Mouse (Mus musculus): ENCODE results near the gene S100pbp. TPM values are rescaled to one million over a fixed set of nuclear protein-coding genes. Genes with fewer than 3 reads are reported as not detected.

Gene S100pbp
- 21.8 and 24.4 TPM in 2 replicates for polyA plus RNA-seq (2015; fragmentation: Nextera tagmentation; extraction: Ambion mirVana)

DNA sequence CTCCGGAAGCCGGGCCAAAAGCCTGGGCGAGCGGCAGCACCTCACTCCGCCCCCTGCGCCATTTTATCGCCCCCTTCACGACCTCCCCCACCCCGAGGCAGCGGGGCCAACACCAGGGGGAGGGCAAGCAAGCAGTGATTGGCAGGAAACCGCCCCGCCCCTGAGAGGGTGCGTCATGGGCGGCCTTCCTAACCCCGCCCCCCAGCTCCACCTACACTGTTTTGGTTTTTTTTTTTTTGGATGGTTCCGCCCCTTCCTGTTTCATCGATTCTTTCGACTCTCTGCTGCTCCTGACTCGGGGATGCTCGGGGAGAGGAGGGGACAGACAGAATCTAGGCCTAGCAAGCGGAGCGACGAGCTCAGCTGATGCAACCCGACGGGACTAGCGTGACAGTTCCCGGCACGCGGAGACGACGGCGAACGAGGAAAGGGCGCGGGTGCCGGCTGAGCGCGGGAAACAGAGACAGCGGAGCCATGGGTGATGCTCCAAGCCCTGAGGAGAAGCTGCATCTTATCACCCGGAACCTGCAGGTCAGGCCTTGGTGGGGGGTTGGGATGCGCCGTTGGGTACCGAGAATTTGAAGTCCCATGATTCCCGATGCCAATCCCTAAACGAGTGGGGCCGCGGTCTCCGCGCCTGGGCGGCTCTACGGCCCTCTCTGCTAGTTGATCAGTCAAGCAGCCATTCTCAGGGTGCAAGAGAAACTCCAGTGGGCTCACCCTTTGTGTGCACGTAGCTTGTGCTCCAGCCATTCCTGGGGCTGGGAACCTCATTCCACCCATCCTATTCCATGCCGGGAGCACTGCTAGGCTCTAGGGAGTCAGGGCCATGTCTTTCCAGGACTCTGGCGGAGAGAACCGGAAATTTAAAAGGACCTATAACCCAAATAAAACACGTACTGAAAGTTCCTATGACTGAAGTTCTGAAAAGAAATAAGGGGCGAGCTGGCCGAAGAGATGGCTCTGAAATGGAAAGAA, at the start of gene S100pbp, which contains the start of gene Yars:
TSS of gene S100pbp (minus strand) at position 186 of the 978 bp plus-strand sequence.
TSS of gene Yars (plus strand) at position 219 of the 978 bp plus-strand sequence.
- H3K36me3 ChIP-seq (replicated peaks), result no peaks in the 10 kb centered on the region
- under 1% methylated on average over 54 of the region's 58 CpGs for WGBS

DNA sequence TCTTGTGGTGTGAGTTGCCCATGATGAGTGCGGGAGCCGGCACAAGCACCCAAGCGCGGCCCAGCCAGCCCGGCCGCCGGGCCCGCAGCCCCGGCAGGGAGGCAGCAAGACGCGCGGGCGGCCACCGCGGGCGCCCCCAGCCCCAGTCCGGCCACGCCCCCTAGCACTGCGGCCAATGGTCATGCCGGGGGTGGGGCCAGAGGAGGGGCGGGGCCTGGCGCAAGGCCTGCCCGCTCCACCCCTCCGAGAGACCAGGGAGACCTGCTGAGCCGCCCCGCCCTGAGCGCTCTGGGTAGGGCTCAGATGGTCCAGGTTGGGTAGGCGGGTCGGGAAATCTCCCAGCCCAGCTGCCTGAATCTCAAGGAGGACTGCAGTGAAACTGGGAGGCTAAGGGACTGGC, 49.5 kb upstream of the S100pbp start:
- peak overlapping the region; percentile 72 for H3K4me3 ChIP-seq
- 0% methylated on average over 27 of the region's 29 CpGs for WGBS
- peaks cover 34% of the 10 kb centered on the region for H3K4me1 ChIP-seq
- no peaks in the 10 kb centered on the region for H3K27me3 ChIP-seq (replicated peaks)
- peak overlapping the region; percentile 65 for H3K27ac ChIP-seq
- H3K4me2 ChIP-seq, result peak overlapping the region; percentile 84
- H3K9ac ChIP-seq, result peak overlapping the region; percentile 65
- no peaks in the 10 kb centered on the region for H3K9me3 ChIP-seq
- no peaks in the 10 kb centered on the region for H3K36me3 ChIP-seq (replicated peaks)
- peak; percentile 83 for ATAC-seq (replicated peaks)

More for the DNA sequence above, at the start of gene S100pbp, which contains the start of gene Yars:
- peak within 1 kb of the TSS; percentile 89 for H3K9ac ChIP-seq
- H3K4me3 ChIP-seq, result peak within 1 kb of the TSS; percentile 92
- H3K4me1 ChIP-seq, result peaks cover 26% of the 10 kb centered on the region
- H3K27me3 ChIP-seq (replicated peaks), result no peaks in the 10 kb centered on the region
- peak within 1 kb of the TSS; percentile 90 for H3K27ac ChIP-seq
- peak within 1 kb of the TSS; percentile 76 for H3K4me2 ChIP-seq
- ATAC-seq (replicated peaks), result peak; percentile 90
- H3K9me3 ChIP-seq, result no peaks in the 10 kb centered on the region

DNA sequence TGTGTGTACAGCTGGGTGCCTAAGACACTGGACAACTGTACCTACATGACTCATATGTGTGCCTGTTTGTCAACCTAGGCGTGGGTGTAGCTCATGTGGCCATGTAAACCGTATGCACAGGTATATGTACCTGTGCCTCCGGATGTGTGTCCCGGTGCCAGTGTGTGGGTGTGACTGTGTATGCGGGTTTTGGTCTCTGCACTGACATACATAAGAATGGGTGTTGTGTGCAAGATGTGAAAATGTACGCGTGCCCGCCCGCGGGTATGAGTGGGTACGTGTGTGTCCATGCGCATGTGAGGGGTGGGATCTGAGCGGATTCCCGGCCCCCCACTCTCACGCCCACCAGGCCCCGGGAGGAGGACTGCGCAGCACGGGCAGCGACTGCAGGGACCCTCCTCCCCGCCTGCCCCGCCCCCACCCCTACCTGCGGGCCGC, 49.1 kb upstream of the S100pbp start:
- Histone ChIP-seq H3K4me1 (peaks cover 34% of the 10 kb centered on the region), H3K9ac (peak overlapping the region; percentile 65), H3K4me3 (peak overlapping the region; percentile 72), H3K9me3 (no peaks in the 10 kb centered on the region), H3K27ac (peak overlapping the region; percentile 65), H3K36me3 (replicated peaks) (no peaks in the 10 kb centered on the region), H3K4me2 (peak overlapping the region; percentile 84), H3K27me3 (replicated peaks) (no peaks in the 10 kb centered on the region)
- peak; percentile 72 for ATAC-seq (replicated peaks)
- 1% methylated on average over 23 of the region's 23 CpGs for WGBS

DNA sequence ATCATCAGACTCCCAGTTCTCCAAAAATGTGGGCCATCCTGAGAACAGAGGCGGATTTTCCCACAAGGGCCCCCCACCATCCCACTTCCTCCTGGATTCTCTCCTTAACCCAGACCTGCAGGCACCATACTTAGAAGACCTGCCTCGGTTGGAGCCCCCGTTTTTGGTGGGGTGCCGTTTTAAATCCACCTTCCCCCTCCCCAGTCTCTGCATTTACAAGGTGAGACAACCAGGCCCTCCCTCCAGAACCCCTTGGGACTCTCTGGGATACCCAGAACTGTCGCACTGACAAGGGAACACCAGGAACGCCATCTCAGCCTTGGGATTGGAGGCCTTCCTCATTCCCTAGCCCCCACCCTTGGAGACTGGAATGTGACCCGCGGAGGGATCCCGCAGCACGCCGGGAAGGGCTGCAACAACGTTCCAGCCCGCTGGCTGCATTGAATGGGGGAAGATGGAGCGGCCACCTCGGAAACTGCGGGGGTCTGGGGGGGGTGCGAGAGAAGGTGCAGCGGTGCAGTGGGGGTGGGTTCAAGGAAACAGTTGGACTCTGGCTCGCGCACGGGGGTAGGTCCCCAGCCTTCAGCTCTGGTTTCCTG, 48.4 kb upstream of the S100pbp start:
- 6% methylated on average over 21 of the region's 21 CpGs for WGBS
- H3K9ac ChIP-seq, result peak overlapping the region; percentile 65
- ATAC-seq (replicated peaks), result no peak

DNA sequence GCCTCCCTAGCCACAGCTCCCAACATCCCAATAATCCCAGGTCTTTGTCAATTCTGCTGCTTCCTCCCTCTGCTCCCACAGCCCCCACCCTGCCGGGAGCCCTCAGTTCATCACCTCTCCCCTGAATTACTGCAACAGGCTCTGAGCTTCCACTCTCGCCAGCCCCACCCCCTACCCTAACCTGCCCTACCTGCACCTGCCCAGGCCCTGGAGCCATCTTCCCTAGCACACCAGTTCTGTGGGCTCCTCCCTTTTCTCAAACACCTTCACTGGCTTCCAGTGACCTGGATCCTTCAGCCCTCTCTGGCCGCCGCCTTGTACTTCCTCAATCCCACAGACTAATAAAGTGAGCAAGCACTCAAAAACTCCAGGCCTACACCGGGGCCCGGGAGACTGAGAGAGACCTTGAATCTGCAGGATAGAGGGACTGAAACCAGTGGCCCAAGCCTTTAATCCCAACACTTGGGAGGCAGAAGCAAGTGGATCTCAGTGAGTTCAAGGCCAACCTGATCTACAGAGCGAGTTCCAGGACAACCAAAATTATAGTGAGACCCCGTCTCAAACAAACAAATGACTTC, 46.8 kb upstream of the S100pbp start:
- Histone ChIP-seq H3K36me3 (replicated peaks) (no peaks in the 10 kb centered on the region), H3K4me2 (no peak overlapping the region), H3K27ac (no peak overlapping the region), H3K4me1 (peaks cover 27% of the 10 kb centered on the region), H3K27me3 (replicated peaks) (no peaks in the 10 kb centered on the region), H3K9ac (no peak overlapping the region), H3K4me3 (no peak overlapping the region), H3K9me3 (no peaks in the 10 kb centered on the region)
- ATAC-seq (replicated peaks), result no peak
- WGBS, result 75% methylated on average over 8 of the region's 8 CpGs

More for the DNA sequence above, 48.4 kb upstream of the S100pbp start:
- no peaks in the 10 kb centered on the region for H3K9me3 ChIP-seq
- no peaks in the 10 kb centered on the region for H3K27me3 ChIP-seq (replicated peaks)
- no peaks in the 10 kb centered on the region for H3K36me3 ChIP-seq (replicated peaks)
- H3K27ac ChIP-seq, result no peak overlapping the region
- peaks cover 34% of the 10 kb centered on the region for H3K4me1 ChIP-seq
- peak overlapping the region; percentile 72 for H3K4me3 ChIP-seq
- peak overlapping the region; percentile 84 for H3K4me2 ChIP-seq

- Histone ChIP-seq H3K36me3 (replicated peaks) (no peaks in the 10 kb centered on the region), H3K27ac (no peak overlapping the region), H3K4me2 (no peak overlapping the region), H3K27me3 (replicated peaks) (no peaks in the 10 kb centered on the region), H3K9me3 (no peaks in the 10 kb centered on the region), H3K4me1 (peaks cover 27% of the 10 kb centered on the region), H3K9ac (no peak overlapping the region), H3K4me3 (no peak overlapping the region)
- ATAC-seq (replicated peaks), result no peak
- 65% methylated on average over 3 of the region's 3 CpGs for WGBS
These were observed 45.6 kb upstream of the S100pbp start for GRCm38 (mm10) chr4:129235147-129235546.

DNA sequence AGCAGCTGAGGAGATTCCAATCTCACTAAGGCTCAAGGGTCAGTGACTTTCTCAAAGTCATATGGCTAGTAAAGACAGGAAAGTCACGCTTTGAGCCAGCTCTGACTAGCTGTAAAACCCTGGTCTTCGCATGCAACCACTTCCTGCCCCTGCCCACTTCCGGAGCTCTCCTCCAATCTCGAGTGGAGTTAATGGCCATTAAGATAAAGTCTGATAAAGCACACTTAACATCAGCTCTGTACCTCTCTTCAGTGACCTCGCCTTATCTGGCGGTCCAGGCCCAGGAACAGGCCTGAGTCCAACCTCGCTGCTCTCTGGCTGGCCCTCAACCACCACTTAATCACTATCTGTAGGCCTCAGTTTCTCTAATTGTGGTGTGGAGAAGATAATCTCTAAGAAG, 45.0 kb upstream of the S100pbp start:
- Histone ChIP-seq H3K36me3 (replicated peaks) (no peaks in the 10 kb centered on the region), H3K27me3 (replicated peaks) (no peaks in the 10 kb centered on the region), H3K9me3 (no peaks in the 10 kb centered on the region), H3K4me3 (no peak overlapping the region), H3K9ac (no peak overlapping the region), H3K4me1 (peaks cover 25% of the 10 kb centered on the region), H3K4me2 (no peak overlapping the region), H3K27ac (no peak overlapping the region)
- ATAC-seq (replicated peaks), result no peak
- WGBS, result 85% methylated on average over 7 of the region's 7 CpGs

DNA sequence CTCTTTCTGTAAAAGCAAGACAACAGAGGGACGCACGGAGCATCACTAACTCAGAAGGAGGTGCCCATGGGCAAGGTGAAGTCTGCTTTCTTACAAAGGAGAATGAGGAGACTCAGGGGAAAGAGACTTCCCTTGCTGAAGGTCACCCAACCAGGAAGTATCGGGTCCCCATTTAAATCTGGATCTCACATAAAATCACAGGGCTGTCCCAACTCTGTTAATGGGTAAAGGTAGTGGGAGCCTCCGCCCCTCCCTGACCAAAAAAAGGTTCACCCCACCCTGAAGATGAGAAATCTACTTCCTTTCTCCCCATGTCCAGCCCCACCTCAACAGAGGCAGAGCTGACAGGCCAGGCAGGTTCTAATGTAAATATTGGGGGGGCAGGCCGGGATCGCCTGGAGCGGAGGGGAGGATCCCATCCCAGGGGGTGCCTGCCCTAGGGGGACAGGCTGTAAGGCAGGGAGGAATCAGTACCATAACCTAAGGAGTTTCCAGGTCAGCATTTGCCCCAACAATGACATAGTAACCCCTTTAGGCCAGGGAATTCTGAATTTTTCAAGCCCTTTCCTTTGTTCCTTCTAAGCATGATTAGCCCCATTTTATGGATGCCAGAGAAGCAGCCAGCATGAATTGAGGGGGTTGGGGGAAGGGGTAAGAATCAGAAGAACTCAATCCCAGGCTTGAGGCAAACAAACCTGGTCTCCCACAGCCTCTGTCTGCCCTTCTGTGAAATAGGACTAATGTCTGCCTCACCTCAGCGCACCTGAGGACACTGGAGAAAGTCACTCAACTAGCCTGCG, 43.2 kb upstream of the S100pbp start:
- no peak overlapping the region for H3K4me2 ChIP-seq
- no peaks in the 10 kb centered on the region for H3K36me3 ChIP-seq (replicated peaks)
- no peak for ATAC-seq (replicated peaks)
- peaks cover 16% of the 10 kb centered on the region for H3K4me1 ChIP-seq
- H3K4me3 ChIP-seq, result no peak overlapping the region
- H3K27ac ChIP-seq, result no peak overlapping the region
- no peak overlapping the region for H3K9ac ChIP-seq
- no peaks in the 10 kb centered on the region for H3K9me3 ChIP-seq
- WGBS, result 80% methylated on average over 9 of the region's 9 CpGs
- H3K27me3 ChIP-seq (replicated peaks), result no peaks in the 10 kb centered on the region

GRCm38 (mm10) chr4:129231594-129232450, 42.3 kb upstream of the S100pbp start:
- no peak overlapping the region for H3K9ac ChIP-seq
- 72% methylated on average over 12 of the region's 12 CpGs for WGBS

GRCm38 (mm10) chr4:129230926-129231325, 41.4 kb upstream of the S100pbp start:
- WGBS, result 61% methylated on average over 8 of the region's 8 CpGs
- no peak for ATAC-seq (replicated peaks)
- H3K9ac ChIP-seq, result no peak overlapping the region
- no peak overlapping the region for H3K27ac ChIP-seq
- H3K9me3 ChIP-seq, result no peaks in the 10 kb centered on the region
- no peaks in the 10 kb centered on the region for H3K27me3 ChIP-seq (replicated peaks)
- H3K4me1 ChIP-seq, result peaks cover 24% of the 10 kb centered on the region
- H3K36me3 ChIP-seq (replicated peaks), result no peaks in the 10 kb centered on the region
- H3K4me2 ChIP-seq, result no peak overlapping the region
- no peak overlapping the region for H3K4me3 ChIP-seq

More at GRCm38 (mm10) chr4:129231594-129232450, 42.3 kb upstream of the S100pbp start:
- H3K27ac ChIP-seq, result no peak overlapping the region
- no peaks in the 10 kb centered on the region for H3K27me3 ChIP-seq (replicated peaks)
- ATAC-seq (replicated peaks), result no peak
- peaks cover 16% of the 10 kb centered on the region for H3K4me1 ChIP-seq
- no peaks in the 10 kb centered on the region for H3K9me3 ChIP-seq
- no peak overlapping the region for H3K4me3 ChIP-seq
- no peak overlapping the region for H3K4me2 ChIP-seq
- no peaks in the 10 kb centered on the region for H3K36me3 ChIP-seq (replicated peaks)

GRCm38 (mm10) chr4:129227985-129228381, 38.5 kb upstream of the S100pbp start:
- H3K4me2 ChIP-seq, result peak overlapping the region; percentile 66
- H3K4me1 ChIP-seq, result peaks cover 44% of the 10 kb centered on the region
- ATAC-seq (replicated peaks), result 0 out of 2 replicates have a peak, but pooled peaks have one; percentile 18
- 19% methylated on average over 8 of the region's 8 CpGs for WGBS
- no peaks in the 10 kb centered on the region for H3K27me3 ChIP-seq (replicated peaks)
- peak overlapping the region; percentile 56 for H3K4me3 ChIP-seq
- H3K9me3 ChIP-seq, result no peaks in the 10 kb centered on the region
- peak overlapping the region; percentile 61 for H3K9ac ChIP-seq
- no peaks in the 10 kb centered on the region for H3K36me3 ChIP-seq (replicated peaks)
- peak overlapping the region; percentile 70; the same call in 1 of the 2 replicates for H3K27ac ChIP-seq

All from midbrain, embryonic 15.5 days (tissue).